Mouse (Mus musculus): ENCODE data around the gene Avil.

- no peak for TF ChIP-seq CTCF (IDR thresholded peaks at IDR 0.05; ENCODE audit: insufficient read depth, low read depth, low read length)
- TF ChIP-seq POLR2A (IDR thresholded peaks at IDR 0.05; ENCODE audit: insufficient read depth, low read depth, low read length), result no peak
These were observed 48.3 kb downstream of the Avil start for GRCm38 (mm10) chr10:127048608-127049394.

Data from olfactory bulb, adult 2 months (tissue).